Mouse (Mus musculus) right cerebral cortex, postnatal 36 days (tissue): ENCODE measurements around the gene Cd36.

Experiments
- DNase-seq, 2 experiments: peaks; one replicate each; pipeline ENCODE4 v3.0.0; 2022; ENCODE audit warnings: low spot score in 2 of 2, mixed read lengths in 1 of 2

The Cd36 gene

DNA sequence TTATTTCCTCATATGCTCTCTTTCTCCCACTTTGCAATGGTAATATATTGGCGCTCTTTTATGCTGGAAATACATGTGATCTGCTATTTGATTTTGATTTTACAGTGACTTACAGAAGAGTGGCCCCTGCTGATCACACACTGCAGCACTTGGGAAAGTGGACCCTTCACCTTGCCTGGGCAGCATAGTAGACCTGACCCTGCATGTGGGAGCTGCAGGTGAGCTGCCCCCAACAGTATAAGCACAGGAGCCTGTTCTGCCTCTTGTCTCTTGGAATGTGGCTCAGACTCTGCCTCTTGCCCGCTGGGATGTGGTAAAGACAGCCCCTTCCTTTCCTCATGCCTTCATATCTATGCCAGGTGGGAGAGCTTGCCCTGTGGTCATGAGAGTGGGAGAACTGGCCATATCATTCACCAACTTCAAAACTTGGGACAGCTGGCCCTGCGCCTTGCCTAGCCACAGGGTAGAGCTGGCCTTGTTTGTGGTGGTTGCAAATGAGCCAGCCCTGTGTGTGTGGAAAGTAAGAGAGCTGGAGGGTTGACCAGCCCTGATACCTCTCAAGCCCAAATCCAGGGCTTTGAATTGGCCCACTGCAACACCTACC is 81.7 kb downstream of the Cd36 start:
- no peak for DNase-seq

DNA sequence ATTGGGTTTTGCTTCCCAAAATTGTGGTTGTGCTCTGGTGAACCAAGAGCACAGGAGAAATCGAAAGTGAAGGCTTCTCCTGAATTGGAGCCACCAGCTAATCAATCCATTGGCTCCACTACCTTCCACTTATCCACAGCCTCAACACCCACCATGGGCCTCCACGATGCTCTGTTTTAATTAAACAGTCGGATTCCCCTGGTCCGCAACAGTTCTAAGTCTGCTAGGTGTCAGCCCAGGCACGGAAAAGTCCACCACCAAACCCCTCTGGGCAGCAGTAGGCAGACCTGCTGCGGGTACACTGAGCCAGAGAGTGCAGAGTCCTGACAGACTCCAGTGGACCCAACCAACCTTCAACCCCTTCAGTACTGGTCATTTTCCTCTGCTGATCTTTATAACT is 112.0 kb downstream of the Cd36 start:
- DNase-seq = no peak

DNA sequence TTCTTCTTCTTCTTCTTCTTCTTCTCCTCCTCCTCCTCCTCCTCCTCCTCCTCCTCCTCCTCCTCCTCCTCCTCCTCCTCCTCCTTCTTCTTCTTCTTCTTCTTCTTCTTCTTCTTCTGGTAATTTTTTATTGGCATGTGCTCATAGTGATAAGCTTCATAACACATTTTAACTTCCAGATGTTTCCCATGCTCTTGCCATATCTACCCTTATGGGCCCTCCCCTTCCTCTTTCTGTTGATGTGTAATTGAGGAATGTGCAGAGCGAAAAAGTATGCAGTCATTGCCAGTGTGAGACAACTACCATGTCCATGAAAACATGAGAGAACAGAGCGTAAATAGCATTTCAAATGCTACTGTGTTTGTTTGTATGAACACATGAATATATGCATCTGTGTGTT is 118.3 kb downstream of the Cd36 start:
- DNase-seq = no peak

DNA sequence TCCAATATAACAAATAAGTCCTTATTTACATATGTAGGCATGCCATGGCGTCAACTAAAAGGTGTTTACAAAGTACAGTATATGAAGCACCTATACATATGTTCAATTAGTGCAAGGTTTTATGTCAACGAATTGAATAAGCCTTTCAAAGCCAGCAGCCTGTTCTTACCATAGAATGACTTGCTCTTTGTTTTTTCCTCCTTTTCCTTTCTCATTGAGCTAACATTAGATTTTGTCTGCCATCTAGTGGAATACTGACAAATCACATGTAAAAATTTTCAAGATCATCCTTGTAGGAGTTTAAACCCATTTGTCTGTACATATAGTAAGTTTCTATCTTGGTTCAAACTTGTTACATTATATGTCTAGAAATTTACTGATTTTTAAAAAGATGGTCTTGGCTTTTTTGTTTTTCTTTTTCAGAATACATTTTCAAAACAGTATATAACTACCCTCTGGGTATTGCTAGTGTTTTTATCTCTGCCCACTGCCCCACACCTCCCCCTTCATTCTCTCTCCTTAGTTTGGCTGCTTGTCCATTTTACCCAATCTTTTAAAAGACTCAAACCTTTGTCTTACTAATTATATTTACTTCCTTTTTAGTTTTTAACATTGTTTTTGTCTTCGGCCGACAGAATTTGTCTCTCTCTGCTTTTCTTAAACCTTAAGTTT is 122.5 kb downstream of the Cd36 start:
- no peak for DNase-seq

DNA sequence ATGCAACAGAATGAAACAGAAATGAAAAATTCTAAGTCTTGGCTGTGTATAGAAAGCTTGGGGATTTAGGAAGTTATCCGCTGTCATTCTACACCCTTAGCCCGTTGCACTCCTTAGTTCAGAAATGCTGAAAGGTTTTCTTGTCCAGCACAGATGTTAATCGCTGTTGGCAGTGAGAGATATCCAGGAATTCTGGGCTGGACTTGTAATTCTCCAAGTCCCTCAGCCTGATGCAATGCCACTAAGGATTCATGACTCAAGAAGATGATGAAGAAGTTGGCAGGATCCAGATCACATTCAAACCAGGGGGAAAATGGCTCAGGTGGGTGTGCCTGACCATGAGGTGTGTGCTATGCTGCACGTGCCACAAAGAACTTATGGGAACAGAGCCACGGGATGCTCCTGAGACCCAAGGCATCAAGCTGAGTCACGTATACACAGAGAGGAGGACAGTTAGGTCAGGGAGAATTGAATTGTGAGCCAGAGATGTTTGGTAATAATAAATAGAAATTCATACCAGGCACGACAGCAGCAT is 135.1 kb downstream of the Cd36 start:
- DNase-seq = no peak

DNA sequence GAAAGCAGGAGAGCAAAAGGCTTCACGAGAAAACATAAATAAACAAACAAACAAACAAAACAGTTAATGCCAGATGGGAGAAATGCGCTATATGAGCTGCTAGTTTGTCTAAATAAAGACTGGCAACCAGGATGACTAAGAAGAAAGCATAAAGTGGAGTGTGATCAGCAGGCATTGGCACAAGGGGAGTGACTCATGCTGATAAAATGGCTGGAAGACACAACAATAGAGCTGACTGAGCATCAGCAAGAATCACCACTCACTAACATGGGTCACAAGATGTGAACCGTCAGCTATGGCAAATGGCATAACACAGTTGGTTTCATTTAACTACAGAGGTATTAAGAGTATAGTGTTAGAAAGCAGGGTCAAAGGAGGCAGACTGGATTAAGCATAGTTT is 140.3 kb downstream of the Cd36 start:
- DNase-seq = no peak

DNA sequence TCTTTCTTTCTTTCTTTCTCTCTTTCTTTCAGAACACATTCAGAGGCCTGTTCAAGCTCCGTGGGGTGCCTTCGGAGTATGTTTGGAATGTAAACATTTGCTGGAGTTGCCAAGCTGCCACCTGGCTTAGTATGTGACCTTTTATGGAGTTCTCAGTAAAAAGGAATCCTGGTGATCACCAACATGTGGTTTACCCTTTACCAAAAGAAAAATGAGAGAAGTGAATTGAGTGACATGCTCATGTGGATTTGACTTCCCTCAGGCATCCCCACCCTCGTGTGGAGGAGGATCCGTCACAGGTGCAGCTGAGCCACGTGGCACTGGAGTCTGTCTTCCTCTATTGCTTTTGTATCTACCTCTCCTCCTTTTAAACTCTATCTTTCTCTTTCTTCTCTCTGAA is 141.5 kb downstream of the Cd36 start:
- DNase-seq = no peak

DNA sequence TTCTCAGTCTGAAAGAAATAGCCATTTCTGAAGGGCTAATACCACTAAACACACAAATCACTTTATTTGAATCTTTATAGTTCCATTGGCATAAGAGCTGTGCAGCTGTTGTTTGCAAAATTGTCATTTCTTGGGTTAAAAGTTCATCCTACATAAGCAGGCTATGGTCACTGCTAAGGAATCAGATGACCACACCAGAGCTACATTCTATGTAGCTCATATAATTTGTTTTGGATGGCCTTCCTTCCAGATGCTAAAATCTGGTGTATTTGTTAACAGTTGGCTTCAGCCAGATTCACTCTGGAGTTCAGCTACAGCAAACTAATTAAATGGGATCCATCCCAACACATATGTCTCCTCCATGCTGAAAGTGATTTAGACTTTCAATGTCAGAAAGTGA is 142.1 kb downstream of the Cd36 start:
- no peak for DNase-seq

DNA sequence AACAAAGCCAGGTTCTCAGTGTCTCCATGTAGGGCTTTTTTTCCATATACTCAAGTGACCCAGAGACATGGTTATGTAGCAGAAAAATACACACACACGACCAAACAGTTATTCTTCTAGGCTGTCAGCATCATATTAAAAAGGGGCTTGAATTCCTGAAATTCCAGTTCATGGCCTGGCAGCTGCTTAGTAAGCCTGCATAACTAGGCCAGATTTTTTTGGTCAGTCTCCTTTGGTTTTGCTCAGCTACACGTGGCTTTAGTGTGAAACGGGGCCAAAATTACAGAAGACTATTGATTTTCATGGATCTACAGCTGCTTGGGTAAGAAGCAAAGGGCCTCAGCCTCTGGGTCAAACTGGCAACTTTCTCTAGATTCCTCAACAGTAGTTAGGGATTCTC is 148.8 kb downstream of the Cd36 start:
- DNase-seq = no peak
